Mouse (Mus musculus): ENCODE measurements around the gene Kcng4. TPM values are rescaled to one million over a fixed set of nuclear protein-coding genes. Genes with fewer than 3 reads are reported as not detected.

The Kcng4 gene
- polyA plus RNA-seq, 1 experiment = 1.9 TPM

GRCm38 (mm10) chr8:119615096-119615495 lies 20.4 kb downstream of the Kcng4 start:
- no peak overlapping the region for H3K4me3 ChIP-seq (ENCODE audit: insufficient read depth, low read depth, low read length)
- peaks cover 9% of the 10 kb centered on the region for H3K4me1 ChIP-seq (ENCODE audit: control insufficient read depth, insufficient read depth, insufficient read length, low read length)
- no peak overlapping the region for H3K27ac ChIP-seq (replicated peaks; ENCODE audit: low read depth, low read length)

GRCm38 (mm10) chr8:119612471-119612870 lies 23.0 kb downstream of the Kcng4 start, which contains the start of gene Adad2:
Gene Adad2, plus strand, starts transcription at chr8:119612747.
- Histone ChIP-seq H3K4me3 (ENCODE audit: insufficient read depth, low read depth, low read length) (no peak within 1 kb of the TSS), H3K4me1 (ENCODE audit: control insufficient read depth, insufficient read depth, insufficient read length, low read length) (peaks cover 9% of the 10 kb centered on the region)

GRCm38 (mm10) chr8:119606224-119606623 lies 29.3 kb downstream of the Kcng4 start:
- H3K4me3 ChIP-seq (ENCODE audit: insufficient read depth, low read depth, low read length) = no peak overlapping the region
- H3K4me1 ChIP-seq (ENCODE audit: control insufficient read depth, insufficient read depth, insufficient read length, low read length) = no peaks in the 10 kb centered on the region
- H3K27ac ChIP-seq (replicated peaks; ENCODE audit: low read depth, low read length) = no peak overlapping the region

More at GRCm38 (mm10) chr8:119612471-119612870, 23.0 kb downstream of the Kcng4 start, which contains the start of gene Adad2:
- no peak within 1 kb of the TSS for H3K27ac ChIP-seq (replicated peaks; ENCODE audit: low read depth, low read length)

GRCm38 (mm10) chr8:119604996-119605395 lies 30.5 kb downstream of the Kcng4 start, which contains the start of gene Taf1c:
Gene Taf1c, minus strand, starts transcription at chr8:119605222.
- H3K4me1 ChIP-seq (ENCODE audit: control insufficient read depth, insufficient read depth, insufficient read length, low read length) = no peaks in the 10 kb centered on the region
- peak within 1 kb of the TSS; percentile 40 for H3K27ac ChIP-seq (replicated peaks; ENCODE audit: low read depth, low read length)
- H3K4me3 ChIP-seq (ENCODE audit: insufficient read depth, low read depth, low read length) = peak within 1 kb of the TSS; percentile 74

GRCm38 (mm10) chr8:119604398-119604803 lies 31.1 kb downstream of the Kcng4 start:
- H3K4me3 ChIP-seq (ENCODE audit: insufficient read depth, low read depth, low read length) = peak overlapping the region; percentile 74
- H3K27ac ChIP-seq (replicated peaks; ENCODE audit: low read depth, low read length) = no peak overlapping the region
- H3K4me1 ChIP-seq (ENCODE audit: control insufficient read depth, insufficient read depth, insufficient read length, low read length) = no peaks in the 10 kb centered on the region

- Histone ChIP-seq H3K27ac (replicated peaks; ENCODE audit: low read depth, low read length) (no peak overlapping the region), H3K4me1 (ENCODE audit: control insufficient read depth, insufficient read depth, insufficient read length, low read length) (no peaks in the 10 kb centered on the region), H3K4me3 (ENCODE audit: insufficient read depth, low read depth, low read length) (no peak overlapping the region; the same call in 1 of the 2 replicates)
Measured at GRCm38 (mm10) chr8:119603771-119604170, 31.7 kb downstream of the Kcng4 start.

GRCm38 (mm10) chr8:119591456-119591855 lies 44.0 kb downstream of the Kcng4 start:
- Histone ChIP-seq H3K4me3 (ENCODE audit: insufficient read depth, low read depth, low read length) (no peak overlapping the region), H3K4me1 (ENCODE audit: control insufficient read depth, insufficient read depth, insufficient read length, low read length) (no peaks in the 10 kb centered on the region), H3K27ac (replicated peaks; ENCODE audit: low read depth, low read length) (no peak overlapping the region)

- H3K27ac ChIP-seq (replicated peaks; ENCODE audit: low read depth, low read length) = no peak overlapping the region
- H3K4me1 ChIP-seq (ENCODE audit: control insufficient read depth, insufficient read depth, insufficient read length, low read length) = no peaks in the 10 kb centered on the region
- no peak overlapping the region for H3K4me3 ChIP-seq (ENCODE audit: insufficient read depth, low read depth, low read length)
Measured at GRCm38 (mm10) chr8:119590348-119590747, 45.1 kb downstream of the Kcng4 start.

GRCm38 (mm10) chr8:119588844-119589243 lies 46.6 kb downstream of the Kcng4 start:
- Histone ChIP-seq H3K4me1 (ENCODE audit: control insufficient read depth, insufficient read depth, insufficient read length, low read length) (no peaks in the 10 kb centered on the region), H3K4me3 (ENCODE audit: insufficient read depth, low read depth, low read length) (no peak overlapping the region), H3K27ac (replicated peaks; ENCODE audit: low read depth, low read length) (no peak overlapping the region)

GRCm38 (mm10) chr8:119588321-119588720 lies 47.2 kb downstream of the Kcng4 start:
- H3K4me3 ChIP-seq (ENCODE audit: insufficient read depth, low read depth, low read length) = no peak overlapping the region
- no peak overlapping the region for H3K27ac ChIP-seq (replicated peaks; ENCODE audit: low read depth, low read length)

GRCm38 (mm10) chr8:119585901-119586300 lies 49.6 kb downstream of the Kcng4 start:
- H3K4me3 ChIP-seq (ENCODE audit: insufficient read depth, low read depth, low read length) = peak overlapping the region; percentile 50
- H3K4me1 ChIP-seq (ENCODE audit: control insufficient read depth, insufficient read depth, insufficient read length, low read length) = no peaks in the 10 kb centered on the region
- no peak overlapping the region for H3K27ac ChIP-seq (replicated peaks; ENCODE audit: low read depth, low read length)

More at GRCm38 (mm10) chr8:119588321-119588720, 47.2 kb downstream of the Kcng4 start:
- no peaks in the 10 kb centered on the region for H3K4me1 ChIP-seq (ENCODE audit: control insufficient read depth, insufficient read depth, insufficient read length, low read length)

GRCm38 (mm10) chr8:119580441-119581161 lies 54.9 kb downstream of the Kcng4 start:
- H3K4me1 ChIP-seq (ENCODE audit: control insufficient read depth, insufficient read depth, insufficient read length, low read length) = no peaks in the 10 kb centered on the region
- H3K27ac ChIP-seq (replicated peaks; ENCODE audit: low read depth, low read length) = no peak overlapping the region
- no peak overlapping the region for H3K4me3 ChIP-seq (ENCODE audit: insufficient read depth, low read depth, low read length)

- Histone ChIP-seq H3K4me1 (ENCODE audit: control insufficient read depth, insufficient read depth, insufficient read length, low read length) (no peaks in the 10 kb centered on the region), H3K4me3 (ENCODE audit: insufficient read depth, low read depth, low read length) (no peak overlapping the region), H3K27ac (replicated peaks; ENCODE audit: low read depth, low read length) (no peak overlapping the region)
Measured at GRCm38 (mm10) chr8:119579096-119579495, 56.4 kb downstream of the Kcng4 start.

GRCm38 (mm10) chr8:119575366-119575726 lies 60.1 kb downstream of the Kcng4 start:
- no peaks in the 10 kb centered on the region for H3K4me1 ChIP-seq (ENCODE audit: control insufficient read depth, insufficient read depth, insufficient read length, low read length)
- H3K27ac ChIP-seq (replicated peaks; ENCODE audit: low read depth, low read length) = no peak overlapping the region

GRCm38 (mm10) chr8:119574437-119575365 lies 60.8 kb downstream of the Kcng4 start, which contains the start of the genes Hsdl1 and Dnaaf1:
Gene Hsdl1, minus strand, starts transcription at chr8:119575183.
Gene Dnaaf1, plus strand, starts transcription at chr8:119575235.
- Histone ChIP-seq H3K27ac (replicated peaks; ENCODE audit: low read depth, low read length) (no peak within 1 kb of the TSS), H3K4me3 (ENCODE audit: insufficient read depth, low read depth, low read length) (peak within 1 kb of the TSS; percentile 96), H3K4me1 (ENCODE audit: control insufficient read depth, insufficient read depth, insufficient read length, low read length) (no peaks in the 10 kb centered on the region)

More at GRCm38 (mm10) chr8:119575366-119575726, 60.1 kb downstream of the Kcng4 start:
- H3K4me3 ChIP-seq (ENCODE audit: insufficient read depth, low read depth, low read length) = peak overlapping the region; percentile 78
